Mouse (Mus musculus) embryo, embryonic 11.5 days (tissue): ENCODE measurements around the gene Pdzrn3.

ENCODE experiments used
- DNase-seq: peaks from one replicate; pipeline ENCODE4 v3.0.0-alpha.2; 2012; ENCODE audit warnings: low read depth, low spot score

Pdzrn3 gene

GRCm38 (mm10) chr6:101377167-101377934, at the start of gene Pdzrn3:
TSS of gene Pdzrn3 (minus strand) at chr6:101377897.
- peak; percentile 71 for DNase-seq

GRCm38 (mm10) chr6:101427296-101427695, 49.6 kb upstream of the Pdzrn3 start:
- no peak for DNase-seq

- no peak for DNase-seq
Observed at GRCm38 (mm10) chr6:101426301-101426700, 48.6 kb upstream of the Pdzrn3 start.

- no peak for DNase-seq
Observed at GRCm38 (mm10) chr6:101422084-101422954, 44.6 kb upstream of the Pdzrn3 start.

GRCm38 (mm10) chr6:101418213-101418612, 40.5 kb upstream of the Pdzrn3 start:
- DNase-seq, result no peak

GRCm38 (mm10) chr6:101411701-101412100, 34.0 kb upstream of the Pdzrn3 start:
- DNase-seq, result no peak

- no peak for DNase-seq
Observed at GRCm38 (mm10) chr6:101411064-101411463, 33.4 kb upstream of the Pdzrn3 start.

GRCm38 (mm10) chr6:101396711-101397110, 19.0 kb upstream of the Pdzrn3 start:
- DNase-seq, result no peak

- no peak for DNase-seq
Observed at GRCm38 (mm10) chr6:101395908-101396307, 18.2 kb upstream of the Pdzrn3 start.

GRCm38 (mm10) chr6:101392801-101393117, 15.1 kb upstream of the Pdzrn3 start:
- DNase-seq, result no peak

GRCm38 (mm10) chr6:101392107-101392800, 14.6 kb upstream of the Pdzrn3 start:
- no peak for DNase-seq

GRCm38 (mm10) chr6:101385490-101385889, 7.8 kb upstream of the Pdzrn3 start:
- no peak for DNase-seq

GRCm38 (mm10) chr6:101384958-101385357, 7.3 kb upstream of the Pdzrn3 start:
- no peak for DNase-seq

GRCm38 (mm10) chr6:101384476-101384875, 6.8 kb upstream of the Pdzrn3 start:
- DNase-seq, result no peak

- DNase-seq, result no peak
Observed at GRCm38 (mm10) chr6:101382891-101383290, 5.2 kb upstream of the Pdzrn3 start.

GRCm38 (mm10) chr6:101379546-101379945, 1.8 kb upstream of the Pdzrn3 start:
- no peak for DNase-seq

GRCm38 (mm10) chr6:101377935-101378609, 375 bp upstream of the Pdzrn3 start:
- peak; percentile 77 for DNase-seq

GRCm38 (mm10) chr6:101376511-101377166, 1.1 kb downstream of the Pdzrn3 start:
- no peak for DNase-seq

GRCm38 (mm10) chr6:101376049-101376448, 1.6 kb downstream of the Pdzrn3 start:
- no peak for DNase-seq

- DNase-seq, result peak; percentile 61
Observed at GRCm38 (mm10) chr6:101374721-101375120, 3.0 kb downstream of the Pdzrn3 start.

- DNase-seq, result no peak
Observed at GRCm38 (mm10) chr6:101374186-101374585, 3.5 kb downstream of the Pdzrn3 start.
